Mouse (Mus musculus) induced T-regulatory cell, adult 2 months (primary cell): ENCODE measurements around the gene Pkp4.
A peak's percentile ranks its signal among the peaks of the same experiment; 100 is the strongest.

ENCODE experiments used
- DNase-seq: peaks from one replicate; pipeline ENCODE4 v3.0.0-alpha.2; 2012; ENCODE audit warnings: low read depth

The Pkp4 gene

GRCm38 (mm10) chr2:59184107-59185064 is 23.7 kb downstream of the Pkp4 start:
- DNase-seq = no peak

- DNase-seq = no peak
Observed at GRCm38 (mm10) chr2:59186122-59186521, 25.5 kb downstream of the Pkp4 start.

GRCm38 (mm10) chr2:59186966-59187365 is 26.3 kb downstream of the Pkp4 start:
- no peak for DNase-seq

GRCm38 (mm10) chr2:59188306-59188705 is 27.7 kb downstream of the Pkp4 start:
- no peak for DNase-seq

- no peak for DNase-seq
Observed at GRCm38 (mm10) chr2:59189661-59190185, 29.1 kb downstream of the Pkp4 start.

GRCm38 (mm10) chr2:59190186-59190585 is 29.5 kb downstream of the Pkp4 start:
- no peak for DNase-seq

- no peak for DNase-seq
Observed at GRCm38 (mm10) chr2:59191466-59191865, 30.8 kb downstream of the Pkp4 start.

- DNase-seq = no peak
Observed at GRCm38 (mm10) chr2:59193117-59193516, 32.5 kb downstream of the Pkp4 start.

- no peak for DNase-seq
Observed at GRCm38 (mm10) chr2:59197156-59197555, 36.5 kb downstream of the Pkp4 start.

GRCm38 (mm10) chr2:59199476-59199976 is 38.9 kb downstream of the Pkp4 start:
- no peak for DNase-seq

GRCm38 (mm10) chr2:59200511-59200910 is 39.9 kb downstream of the Pkp4 start:
- DNase-seq = no peak

GRCm38 (mm10) chr2:59202930-59203329 is 42.3 kb downstream of the Pkp4 start:
- no peak for DNase-seq

- DNase-seq = peak; percentile 2
Observed at GRCm38 (mm10) chr2:59203627-59204425, 43.2 kb downstream of the Pkp4 start.

GRCm38 (mm10) chr2:59205092-59205491 is 44.4 kb downstream of the Pkp4 start:
- DNase-seq = no peak

GRCm38 (mm10) chr2:59206190-59206589 is 45.5 kb downstream of the Pkp4 start:
- no peak for DNase-seq

GRCm38 (mm10) chr2:59207240-59207639 is 46.6 kb downstream of the Pkp4 start:
- DNase-seq = no peak

- DNase-seq = no peak
Observed at GRCm38 (mm10) chr2:59207725-59208124, 47.1 kb downstream of the Pkp4 start.

- no peak for DNase-seq
Observed at GRCm38 (mm10) chr2:59208276-59208675, 47.6 kb downstream of the Pkp4 start.

- DNase-seq = no peak
Observed at GRCm38 (mm10) chr2:59211051-59211450, 50.4 kb downstream of the Pkp4 start.

- no peak for DNase-seq
Observed at GRCm38 (mm10) chr2:59212430-59212829, 51.8 kb downstream of the Pkp4 start.

- DNase-seq = no peak
Observed at GRCm38 (mm10) chr2:59212846-59213245, 52.2 kb downstream of the Pkp4 start.

GRCm38 (mm10) chr2:59217931-59218330 is 57.3 kb downstream of the Pkp4 start:
- DNase-seq = no peak
